Mouse (Mus musculus): ENCODE data around the gene Grin2d. TPM values are rescaled to one million over a fixed set of nuclear protein-coding genes. Genes with fewer than 3 reads are reported as not detected.

The Grin2d gene
- polyA plus RNA-seq, 1 experiment from 2014 or later = 0.16 TPM

GRCm38 (mm10) chr7:45813787-45814779 is 64.1 kb downstream of the Grin2d start, which contains the start of gene Cyth2:
Gene Cyth2 (minus strand): TSS chr7:45814581.
- peaks cover 14% of the 10 kb centered on the region for H3K4me1 ChIP-seq (replicated peaks; ENCODE audit: control insufficient read depth, insufficient read depth, low read length)
- H3K9me3 ChIP-seq (ENCODE audit: control insufficient read depth, low read length) = no peaks in the 10 kb centered on the region
- peaks cover 29% of the 10 kb centered on the region; the same call in 1 of the 2 replicates for H3K36me3 ChIP-seq (ENCODE audit: control insufficient read depth, insufficient read depth, low read length)
- no peaks in the 10 kb centered on the region for H3K27me3 ChIP-seq (ENCODE audit: control insufficient read depth, insufficient read depth, low read length)
- under 1% methylated on average over 64 of the region's 92 CpGs for WGBS
- peak within 1 kb of the TSS; percentile 100 for H3K27ac ChIP-seq (ENCODE audit: low read depth, low read length)
- H3K4me2 ChIP-seq (ENCODE audit: low read depth, low read length, severe bottlenecking) = peak within 1 kb of the TSS; percentile 63
- ATAC-seq (replicated peaks; ENCODE audit: low FRiP score) = peak; percentile 99
- H3K4me3 ChIP-seq (ENCODE audit: low read depth, low read length) = peak within 1 kb of the TSS; percentile 98
- DNase-seq (ENCODE audit: low spot score) = peak; percentile 100
- H3K9ac ChIP-seq (ENCODE audit: low read length) = peak within 1 kb of the TSS; percentile 100

- Histone ChIP-seq H3K9ac (ENCODE audit: low read length) (peak overlapping the region; percentile 100), H3K36me3 (ENCODE audit: control insufficient read depth, insufficient read depth, low read length) (peaks cover 38% of the 10 kb centered on the region; the same call in 1 of the 2 replicates), H3K4me3 (ENCODE audit: low read depth, low read length) (peak overlapping the region; percentile 98), H3K9me3 (ENCODE audit: control insufficient read depth, low read length) (no peaks in the 10 kb centered on the region), H3K27me3 (ENCODE audit: control insufficient read depth, insufficient read depth, low read length) (no peaks in the 10 kb centered on the region), H3K4me1 (replicated peaks; ENCODE audit: control insufficient read depth, insufficient read depth, low read length) (peaks cover 14% of the 10 kb centered on the region), H3K4me2 (ENCODE audit: low read depth, low read length, severe bottlenecking) (peak overlapping the region; percentile 63), H3K27ac (ENCODE audit: low read depth, low read length) (no peak overlapping the region)
- peak; percentile 52 for DNase-seq (ENCODE audit: low spot score)
- ATAC-seq (replicated peaks; ENCODE audit: low FRiP score) = no peak
- 88% methylated on average over 8 of the region's 8 CpGs for WGBS
Observed at GRCm38 (mm10) chr7:45812921-45813320, 65.3 kb downstream of the Grin2d start.

DNA sequence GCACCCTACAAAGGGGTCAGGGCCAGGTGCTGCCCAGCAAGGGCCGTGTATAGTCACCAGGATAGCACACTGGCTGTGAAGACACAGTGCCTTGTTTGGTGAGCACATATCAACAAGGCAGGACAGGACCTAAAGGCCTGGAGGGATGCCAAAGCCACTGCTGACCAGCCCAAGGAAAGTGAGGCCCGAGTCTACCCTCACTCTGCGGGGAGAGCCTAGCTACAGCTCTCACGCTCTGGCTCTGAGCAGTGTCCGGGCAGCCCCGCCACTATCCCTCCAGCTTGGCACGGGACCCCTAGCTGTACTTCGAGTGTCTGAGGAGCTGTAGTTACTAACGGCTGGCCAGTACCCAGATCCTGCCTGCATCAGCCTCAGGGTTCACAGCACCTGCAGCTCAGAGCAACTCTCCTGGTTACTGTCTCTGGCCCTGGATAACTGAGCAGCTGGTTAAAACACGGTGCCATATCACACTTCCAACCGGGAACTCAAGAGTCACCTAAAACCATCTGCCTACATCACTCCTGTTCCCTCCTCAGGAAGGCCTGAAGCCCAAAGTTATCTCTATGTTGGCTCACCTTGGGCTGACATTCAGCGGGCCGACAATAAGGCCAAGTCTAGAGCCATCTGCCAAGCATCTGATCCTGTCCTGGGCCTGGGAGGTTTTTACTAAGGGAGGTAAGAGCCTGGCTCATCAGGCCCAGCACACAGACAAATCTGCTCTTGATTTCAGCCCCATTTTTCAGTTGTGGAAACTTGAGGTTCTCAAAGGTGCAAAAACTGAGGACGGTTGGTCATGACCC is 68.7 kb downstream of the Grin2d start:
- no peaks in the 10 kb centered on the region for H3K27me3 ChIP-seq (ENCODE audit: control insufficient read depth, insufficient read depth, low read length)
- no peak overlapping the region for H3K9ac ChIP-seq (ENCODE audit: low read length)
- DNase-seq (ENCODE audit: low spot score) = no peak
- 89% methylated on average over 14 of the region's 14 CpGs for WGBS
- peaks cover 6% of the 10 kb centered on the region for H3K4me1 ChIP-seq (replicated peaks; ENCODE audit: control insufficient read depth, insufficient read depth, low read length)
- no peak overlapping the region for H3K4me2 ChIP-seq (ENCODE audit: low read depth, low read length, severe bottlenecking)
- no peak overlapping the region for H3K4me3 ChIP-seq (ENCODE audit: low read depth, low read length)
- no peak overlapping the region for H3K27ac ChIP-seq (ENCODE audit: low read depth, low read length)
- H3K36me3 ChIP-seq (ENCODE audit: control insufficient read depth, insufficient read depth, low read length) = peaks cover 46% of the 10 kb centered on the region
- no peaks in the 10 kb centered on the region for H3K9me3 ChIP-seq (ENCODE audit: control insufficient read depth, low read length)
- ATAC-seq (replicated peaks; ENCODE audit: low FRiP score) = no peak

GRCm38 (mm10) chr7:45808471-45808870 is 69.7 kb downstream of the Grin2d start:
- H3K9me3 ChIP-seq (ENCODE audit: control insufficient read depth, low read length) = no peaks in the 10 kb centered on the region
- 41% methylated on average over 9 of the region's 11 CpGs for WGBS
- H3K9ac ChIP-seq (ENCODE audit: low read length) = no peak overlapping the region
- peaks cover 6% of the 10 kb centered on the region for H3K4me1 ChIP-seq (replicated peaks; ENCODE audit: control insufficient read depth, insufficient read depth, low read length)
- no peak overlapping the region for H3K4me3 ChIP-seq (ENCODE audit: low read depth, low read length)
- no peaks in the 10 kb centered on the region for H3K27me3 ChIP-seq (ENCODE audit: control insufficient read depth, insufficient read depth, low read length)
- no peak overlapping the region for H3K27ac ChIP-seq (ENCODE audit: low read depth, low read length)
- ATAC-seq (replicated peaks; ENCODE audit: low FRiP score) = no peak
- peak; percentile 53 for DNase-seq (ENCODE audit: low spot score)
- no peak overlapping the region for H3K4me2 ChIP-seq (ENCODE audit: low read depth, low read length, severe bottlenecking)
- peaks cover 46% of the 10 kb centered on the region for H3K36me3 ChIP-seq (ENCODE audit: control insufficient read depth, insufficient read depth, low read length)

GRCm38 (mm10) chr7:45805941-45806340 is 72.2 kb downstream of the Grin2d start:
- Histone ChIP-seq H3K27me3 (ENCODE audit: control insufficient read depth, insufficient read depth, low read length) (no peaks in the 10 kb centered on the region), H3K27ac (ENCODE audit: low read depth, low read length) (no peak overlapping the region), H3K9me3 (ENCODE audit: control insufficient read depth, low read length) (no peaks in the 10 kb centered on the region), H3K9ac (ENCODE audit: low read length) (no peak overlapping the region), H3K4me1 (replicated peaks; ENCODE audit: control insufficient read depth, insufficient read depth, low read length) (0 out of 2 replicates have a peak, but pooled peaks cover 2% of the 10 kb centered on the region), H3K36me3 (ENCODE audit: control insufficient read depth, insufficient read depth, low read length) (peaks cover 37% of the 10 kb centered on the region), H3K4me3 (ENCODE audit: low read depth, low read length) (no peak overlapping the region), H3K4me2 (ENCODE audit: low read depth, low read length, severe bottlenecking) (no peak overlapping the region)
- ATAC-seq (replicated peaks; ENCODE audit: low FRiP score) = no peak
- WGBS = 70% methylated on average over 5 of the region's 5 CpGs
- peak; percentile 51 for DNase-seq (ENCODE audit: low spot score)

GRCm38 (mm10) chr7:45802551-45802950 is 75.6 kb downstream of the Grin2d start:
- DNase-seq (ENCODE audit: low spot score) (no peak), ATAC-seq (replicated peaks; ENCODE audit: low FRiP score) (no peak)
- no peaks in the 10 kb centered on the region for H3K9me3 ChIP-seq (ENCODE audit: control insufficient read depth, low read length)
- peaks cover 7% of the 10 kb centered on the region; the same call in 1 of the 2 replicates for H3K27me3 ChIP-seq (ENCODE audit: control insufficient read depth, insufficient read depth, low read length)
- WGBS = 90% methylated on average over 6 of the region's 6 CpGs
- peaks cover 7% of the 10 kb centered on the region for H3K36me3 ChIP-seq (ENCODE audit: control insufficient read depth, insufficient read depth, low read length)
- no peak overlapping the region for H3K27ac ChIP-seq (ENCODE audit: low read depth, low read length)
- H3K9ac ChIP-seq (ENCODE audit: low read length) = no peak overlapping the region
- H3K4me2 ChIP-seq (ENCODE audit: low read depth, low read length, severe bottlenecking) = no peak overlapping the region
- no peak overlapping the region for H3K4me3 ChIP-seq (ENCODE audit: low read depth, low read length)
- peaks cover 16% of the 10 kb centered on the region for H3K4me1 ChIP-seq (replicated peaks; ENCODE audit: control insufficient read depth, insufficient read depth, low read length)

DNA sequence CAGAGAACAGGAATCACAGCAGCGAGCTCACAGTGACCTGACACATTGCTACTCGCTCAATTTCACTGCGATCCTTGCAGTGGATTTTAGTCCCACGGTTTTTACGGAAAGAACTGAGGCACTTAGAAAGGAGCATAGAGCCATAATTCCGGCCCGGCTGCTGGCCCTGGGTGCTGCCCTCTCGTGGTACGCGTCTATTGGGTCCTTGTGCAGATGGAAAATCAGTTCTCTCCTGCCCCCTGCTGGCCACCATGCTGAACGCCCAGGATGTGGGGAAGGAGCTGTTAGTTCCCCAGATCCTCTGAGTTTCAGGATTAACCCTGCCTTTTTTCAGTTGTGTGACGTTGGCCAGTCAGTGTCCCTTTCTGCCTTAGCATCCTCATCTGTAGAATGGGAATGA is 76.8 kb downstream of the Grin2d start:
- Histone ChIP-seq H3K27me3 (ENCODE audit: control insufficient read depth, insufficient read depth, low read length) (peaks cover 14% of the 10 kb centered on the region), H3K27ac (ENCODE audit: low read depth, low read length) (no peak overlapping the region), H3K4me3 (ENCODE audit: low read depth, low read length) (no peak overlapping the region), H3K4me1 (replicated peaks; ENCODE audit: control insufficient read depth, insufficient read depth, low read length) (peaks cover 14% of the 10 kb centered on the region), H3K9ac (ENCODE audit: low read length) (no peak overlapping the region), H3K36me3 (ENCODE audit: control insufficient read depth, insufficient read depth, low read length) (peaks cover 2% of the 10 kb centered on the region; the same call in 1 of the 2 replicates), H3K4me2 (ENCODE audit: low read depth, low read length, severe bottlenecking) (no peak overlapping the region), H3K9me3 (ENCODE audit: control insufficient read depth, low read length) (no peaks in the 10 kb centered on the region)
- 5% methylated on average over 12 of the region's 12 CpGs for WGBS
- ATAC-seq (replicated peaks; ENCODE audit: low FRiP score) = peak; percentile 44; the same call in 1 of the 2 replicates
- DNase-seq (ENCODE audit: low spot score) = peak; percentile 96

DNA sequence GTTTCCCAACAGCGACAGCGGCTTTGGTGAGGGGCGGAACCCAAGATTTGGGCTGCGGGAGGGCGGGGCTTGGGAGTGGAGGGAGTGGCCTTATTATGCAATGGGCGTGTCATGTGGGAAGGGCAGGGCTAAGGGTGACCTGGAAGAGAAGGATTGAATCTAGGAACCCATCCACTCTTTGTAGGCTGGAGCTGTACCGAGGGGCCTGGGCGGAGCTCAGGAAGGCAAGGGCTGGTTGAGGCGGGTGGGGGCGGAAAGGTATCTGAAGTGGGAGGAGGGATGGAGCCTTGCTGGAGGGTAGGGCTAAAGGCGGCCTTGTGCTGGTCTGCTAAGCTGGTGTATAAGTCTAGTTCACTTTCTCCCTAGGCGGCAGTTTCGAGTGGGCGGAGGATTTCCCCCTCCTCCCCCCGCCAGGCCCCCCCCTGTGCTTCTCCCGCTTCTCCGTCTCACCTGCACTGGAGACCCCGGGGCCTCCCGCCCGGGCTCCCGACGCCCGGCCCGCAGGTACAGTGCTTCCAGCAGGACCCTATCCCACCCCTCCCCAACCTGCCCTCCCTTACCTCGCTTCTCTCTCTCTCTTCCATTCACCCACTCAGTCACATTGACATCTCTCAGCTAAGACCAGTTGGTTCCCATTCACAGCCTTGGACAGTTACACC is 77.5 kb downstream of the Grin2d start:
- Histone ChIP-seq H3K27me3 (ENCODE audit: control insufficient read depth, insufficient read depth, low read length) (peaks cover 14% of the 10 kb centered on the region), H3K27ac (ENCODE audit: low read depth, low read length) (no peak overlapping the region), H3K9me3 (ENCODE audit: control insufficient read depth, low read length) (no peaks in the 10 kb centered on the region), H3K4me1 (replicated peaks; ENCODE audit: control insufficient read depth, insufficient read depth, low read length) (peaks cover 14% of the 10 kb centered on the region), H3K9ac (ENCODE audit: low read length) (no peak overlapping the region), H3K4me3 (ENCODE audit: low read depth, low read length) (no peak overlapping the region), H3K36me3 (ENCODE audit: control insufficient read depth, insufficient read depth, low read length) (peaks cover 2% of the 10 kb centered on the region; the same call in 1 of the 2 replicates), H3K4me2 (ENCODE audit: low read depth, low read length, severe bottlenecking) (no peak overlapping the region)
- 19% methylated on average over 23 of the region's 25 CpGs for WGBS
- ATAC-seq (replicated peaks; ENCODE audit: low FRiP score) (0 out of 2 replicates have a peak, but pooled peaks have one; percentile 6), DNase-seq (ENCODE audit: low spot score) (peak; percentile 63)

All from forebrain, embryonic 11.5 days (tissue).